Mouse (Mus musculus) liver, postnatal 0 days (tissue): Measurements from ENCODE around the gene Pkn1. TPM values are rescaled to one million over a fixed set of nuclear protein-coding genes. Genes with fewer than 3 reads are reported as not detected.
A peak's percentile ranks its signal among the peaks of the same experiment; 100 is the strongest.

Experiments used
- ATAC-seq: fragments of 200-750 bp; cut with Nextera tagmentation; 2 replicates; pipeline ENCODE4 v1.8.0; 2017; ENCODE audit warnings: mild to moderate bottlenecking, moderate library complexity
- DNase-seq: peaks from one replicate; pipeline ENCODE4 v3.0.0-alpha.2; 2016
- H3K27ac ChIP-seq: fragments of 300-500 bp; sonication (generic); 2 replicates; pipeline ENCODE4 v1.5.1; 2014; ENCODE audit warnings: antibody characterized with exemption, moderate library complexity, mild to moderate bottlenecking, low read depth
- H3K27me3 ChIP-seq: fragments of 300-500 bp; sonication (generic); 2 replicates; pipeline ENCODE4 v1.6.1; 2014; ENCODE audit warnings: low read length, control low read depth, mixed read lengths; ENCODE audit not compliant: insufficient read depth
- H3K36me3 ChIP-seq: fragments of 300-500 bp; sonication (generic); replicated peaks from 2 replicates; pipeline ENCODE4 v1.6.1; 2014; ENCODE audit warnings: mild to moderate bottlenecking, control low read depth, low read length, moderate library complexity, mixed read lengths; ENCODE audit not compliant: insufficient read depth
- H3K4me1 ChIP-seq: fragments of 300-500 bp; sonication (generic); 2 replicates; pipeline ENCODE4 v1.6.1; 2014; ENCODE audit warnings: antibody characterized with exemption, mild to moderate bottlenecking, control low read depth; ENCODE audit not compliant: insufficient read depth
- H3K4me2 ChIP-seq: fragments of 300-500 bp; sonication (generic); 2 replicates; pipeline ENCODE4 v1.6.1; 2014; ENCODE audit warnings: low read depth, mild to moderate bottlenecking, low read length, moderate library complexity, mixed read lengths
- H3K4me3 ChIP-seq: fragments of 300-500 bp; sonication (generic); 2 replicates; pipeline ENCODE4 v1.5.1; 2014; ENCODE audit warnings: low read depth, low read length
- H3K9ac ChIP-seq: fragments of 300-500 bp; sonication (generic); replicated peaks from 2 replicates; pipeline ENCODE4 v1.6.1; 2014; ENCODE audit warnings: mild to moderate bottlenecking, moderate library complexity
- H3K9me3 ChIP-seq: fragments of 300-500 bp; sonication (generic); 2 replicates; pipeline ENCODE4 v1.6.1; 2016; ENCODE audit warnings: mild to moderate bottlenecking, control low read depth, low read length, mixed read lengths
- CTCF ChIP-seq: sonication (generic); IDR thresholded peaks from 2 replicates; pipeline ENCODE4 v1.5.1; 2016; ENCODE audit warnings: antibody characterized with exemption, low read depth
- EP300 ChIP-seq: IDR thresholded peaks from 2 replicates; pipeline ENCODE4 v1.6.1; 2016; ENCODE audit warnings: antibody characterized with exemption, low read depth, mild to moderate bottlenecking
- WGBS: fragments of 180-500 bp; shearing (Covaris S2); extraction: QIAGEN DNeasy Blood & Tissue Kit; methylation state at CpG from one replicate; pipeline ENCODE4 v1.1.7; 2014; ENCODE audit not compliant: insufficient replicate concordance; 5-methylcytosine and 5-hydroxymethylcytosine counted together
- polyA plus RNA-seq: library from polyadenylated mRNA; unstranded; fragments of >200 nt; fragmentation: Nextera tagmentation; extraction: Ambion mirVana; gene quantifications from 2 replicates; pipeline ENCODE4 v1.2.1, GENCODE M21; 2015

The Pkn1 gene
- polyA plus RNA-seq, 1 experiment from 2014 or later = 8.5 TPM

GRCm38 (mm10) chr8:83716563-83716962 lies 17.6 kb upstream of the Pkn1 start:
- ATAC-seq = no peak
- Histone ChIP-seq H3K4me1 (peaks cover 17% of the 10 kb centered on the region), H3K27me3 (no peaks in the 10 kb centered on the region), H3K27ac (peak overlapping the region; percentile 49), H3K4me3 (peak overlapping the region; percentile 100), H3K36me3 (peaks cover 24% of the 10 kb centered on the region), H3K4me2 (peak overlapping the region; percentile 91), H3K9ac (peak overlapping the region; percentile 94), H3K9me3 (no peaks in the 10 kb centered on the region)
- no peak for DNase-seq
- TF ChIP-seq EP300 (no peak), CTCF (no peak)
- WGBS = 32% methylated on average over 2 of the region's 2 CpGs

DNA sequence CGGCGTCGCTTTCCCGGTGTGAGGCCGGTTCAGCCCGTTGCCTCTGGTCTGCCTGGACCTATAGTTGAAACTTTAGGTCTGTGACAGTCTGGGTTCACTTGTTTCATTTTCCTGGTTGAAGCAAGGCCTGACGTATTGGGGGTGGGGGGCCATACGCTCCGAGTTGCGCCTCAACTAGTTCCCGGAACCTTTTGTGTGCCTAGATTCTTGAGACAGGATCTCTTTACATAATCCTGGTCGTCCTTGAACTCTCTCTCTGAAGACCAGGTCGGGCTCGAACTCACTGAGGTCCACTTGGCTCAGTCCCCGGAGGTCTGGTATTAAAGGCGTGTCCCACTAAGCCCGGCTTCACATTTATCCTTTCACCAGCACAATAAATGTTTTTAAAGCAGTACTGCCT lies 16.8 kb upstream of the Pkn1 start:
- Histone ChIP-seq H3K4me2 (peak overlapping the region; percentile 91), H3K9me3 (no peaks in the 10 kb centered on the region), H3K9ac (peak overlapping the region; percentile 94), H3K4me3 (peak overlapping the region; percentile 100), H3K27me3 (no peaks in the 10 kb centered on the region), H3K4me1 (peaks cover 17% of the 10 kb centered on the region), H3K36me3 (peaks cover 16% of the 10 kb centered on the region), H3K27ac (peak overlapping the region; percentile 98)
- DNase-seq = no peak
- TF ChIP-seq CTCF = no peak
- TF ChIP-seq EP300 = no peak
- ATAC-seq = no peak
- 1% methylated on average over 17 of the region's 17 CpGs for WGBS

- Histone ChIP-seq H3K9me3 (no peaks in the 10 kb centered on the region), H3K9ac (peak within 1 kb of the TSS; percentile 94), H3K4me1 (peaks cover 17% of the 10 kb centered on the region), H3K27me3 (no peaks in the 10 kb centered on the region), H3K4me2 (peak within 1 kb of the TSS; percentile 91), H3K4me3 (peak within 1 kb of the TSS; percentile 100), H3K27ac (peak within 1 kb of the TSS; percentile 98), H3K36me3 (peaks cover 10% of the 10 kb centered on the region)
- TF ChIP-seq EP300 = no peak
- no peak for TF ChIP-seq CTCF
- peak; percentile 95 for DNase-seq
- WGBS = 1% methylated on average over 61 of the region's 63 CpGs
- ATAC-seq = peak; percentile 100
Observed at GRCm38 (mm10) chr8:83715031-83715690, 16.2 kb upstream of the Pkn1 start, which contains the start of gene Ddx39. Gene Ddx39, plus strand, starts transcription at chr8:83715177.

DNA sequence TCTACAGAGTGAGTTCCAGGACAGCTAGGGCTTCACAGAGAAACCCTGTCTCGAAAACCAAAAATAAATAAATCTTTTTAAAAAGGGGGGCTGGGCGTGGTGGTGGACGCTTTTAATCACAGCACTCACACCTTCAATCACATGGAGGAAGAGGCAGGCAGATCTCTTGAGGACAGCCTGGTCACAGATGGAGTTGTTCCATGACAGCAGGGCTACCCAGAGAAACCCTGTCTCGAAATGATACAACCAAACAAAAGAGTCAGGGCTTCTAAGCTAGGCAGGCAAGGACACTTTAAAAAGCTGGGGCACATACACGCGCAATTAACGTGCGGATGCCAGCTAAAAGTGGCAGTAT lies 15.7 kb upstream of the Pkn1 start:
- Histone ChIP-seq H3K4me3 (peak overlapping the region; percentile 100), H3K9ac (0 out of 2 replicates have a peak overlapping the region, but pooled peaks have one; percentile 34), H3K36me3 (peaks cover 5% of the 10 kb centered on the region), H3K4me1 (peaks cover 17% of the 10 kb centered on the region), H3K27ac (no peak overlapping the region), H3K4me2 (peak overlapping the region; percentile 91), H3K9me3 (no peaks in the 10 kb centered on the region), H3K27me3 (no peaks in the 10 kb centered on the region)
- DNase-seq (no peak), ATAC-seq (no peak; the same call in 1 of the 2 replicates)
- 13% methylated on average over 8 of the region's 8 CpGs for WGBS
- TF ChIP-seq EP300 = no peak
- no peak for TF ChIP-seq CTCF

DNA sequence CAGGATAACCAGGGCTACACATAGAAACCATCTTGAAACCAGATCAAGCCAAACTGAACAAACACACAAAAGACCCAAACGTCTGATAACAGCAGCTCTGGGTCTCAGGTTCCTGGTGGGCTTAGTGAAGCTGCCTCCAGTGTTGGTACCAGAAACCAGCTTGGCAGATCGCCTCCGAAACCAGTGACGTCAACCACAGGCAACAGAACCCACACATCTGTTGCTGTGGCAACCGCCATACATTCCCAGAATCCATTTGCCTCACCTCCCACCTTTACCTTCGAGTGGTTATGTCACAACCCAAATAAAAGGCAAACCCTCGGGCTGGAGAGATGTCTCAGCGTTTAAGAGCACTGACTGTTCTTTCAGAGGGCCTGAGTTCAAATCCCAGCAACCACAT lies 8.6 kb upstream of the Pkn1 start:
- TF ChIP-seq CTCF (no peak), EP300 (no peak)
- ATAC-seq = no peak

GRCm38 (mm10) chr8:83706411-83706810 lies 7.4 kb upstream of the Pkn1 start:
- no peaks in the 10 kb centered on the region for H3K27me3 ChIP-seq
- H3K9ac ChIP-seq = no peak overlapping the region
- TF ChIP-seq EP300 = no peak
- no peak for TF ChIP-seq CTCF
- H3K4me3 ChIP-seq = no peak overlapping the region
- no peaks in the 10 kb centered on the region for H3K4me1 ChIP-seq
- H3K36me3 ChIP-seq = no peaks in the 10 kb centered on the region
- no peak overlapping the region for H3K4me2 ChIP-seq
- H3K9me3 ChIP-seq = no peaks in the 10 kb centered on the region
- DNase-seq = no peak
- 59% methylated on average over 5 of the region's 5 CpGs for WGBS
- no peak overlapping the region for H3K27ac ChIP-seq
- no peak for ATAC-seq

More for the DNA sequence above, 8.6 kb upstream of the Pkn1 start:
- Histone ChIP-seq H3K27ac (no peak overlapping the region), H3K27me3 (no peaks in the 10 kb centered on the region), H3K4me1 (no peaks in the 10 kb centered on the region), H3K9ac (no peak overlapping the region), H3K4me2 (no peak overlapping the region), H3K9me3 (no peaks in the 10 kb centered on the region), H3K4me3 (no peak overlapping the region), H3K36me3 (no peaks in the 10 kb centered on the region)
- WGBS = 63% methylated on average over 8 of the region's 8 CpGs
- DNase-seq = no peak
